Mouse (Mus musculus) neural tube, embryonic 12.5 days (tissue): ENCODE measurements at regions not wholly inside any gene's neighbourhood (a gene's known extent, or its start where the extent isn't known, plus 50 kb on each side); places are given as distances from the start of the nearest gene placed in this dataset.
A peak's percentile ranks its signal among the peaks of the same experiment; 100 is the strongest.

Source experiments
- ATAC-seq: fragments of 200-750 bp; cut with Nextera tagmentation; 2 replicates; pipeline ENCODE4 v1.8.0; 2017; ENCODE audit warnings: low read depth, mild to moderate bottlenecking, moderate TSS enrichment, moderate library complexity; ENCODE audit not compliant: low FRiP score
- H3K27ac ChIP-seq: fragments of 300-500 bp; sonication (generic); 2 replicates; pipeline ENCODE4 v1.5.1; 2016
- H3K27me3 ChIP-seq: fragments of 300-500 bp; sonication (generic); replicated peaks from 2 replicates; pipeline ENCODE4 v1.6.1; 2016; ENCODE audit warnings: mild to moderate bottlenecking
- H3K36me3 ChIP-seq: fragments of 300-500 bp; sonication (generic); 2 replicates; pipeline ENCODE4 v1.6.1; 2016; ENCODE audit warnings: mild to moderate bottlenecking
- H3K4me1 ChIP-seq: fragments of 300-500 bp; sonication (generic); 2 replicates; pipeline ENCODE4 v1.6.1; 2016
- H3K4me2 ChIP-seq: fragments of 300-500 bp; sonication (generic); replicated peaks from 2 replicates; pipeline ENCODE4 v1.6.1; 2016; ENCODE audit warnings: mild to moderate bottlenecking
- H3K4me3 ChIP-seq: fragments of 300-500 bp; sonication (generic); 2 replicates; pipeline ENCODE4 v1.5.1; 2016
- H3K9ac ChIP-seq: fragments of 300-500 bp; sonication (generic); 2 replicates; pipeline ENCODE4 v1.6.1; 2016; ENCODE audit warnings: mild to moderate bottlenecking
- H3K9me3 ChIP-seq: fragments of 300-500 bp; sonication (generic); 2 replicates; pipeline ENCODE4 v1.6.1; 2016; ENCODE audit warnings: mild to moderate bottlenecking
- WGBS: fragments of 180-500 bp; shearing (Covaris S2); methylation state at CpG from one replicate; pipeline ENCODE4 v1.1.7; 2016; 5-methylcytosine and 5-hydroxymethylcytosine counted together

DNA sequence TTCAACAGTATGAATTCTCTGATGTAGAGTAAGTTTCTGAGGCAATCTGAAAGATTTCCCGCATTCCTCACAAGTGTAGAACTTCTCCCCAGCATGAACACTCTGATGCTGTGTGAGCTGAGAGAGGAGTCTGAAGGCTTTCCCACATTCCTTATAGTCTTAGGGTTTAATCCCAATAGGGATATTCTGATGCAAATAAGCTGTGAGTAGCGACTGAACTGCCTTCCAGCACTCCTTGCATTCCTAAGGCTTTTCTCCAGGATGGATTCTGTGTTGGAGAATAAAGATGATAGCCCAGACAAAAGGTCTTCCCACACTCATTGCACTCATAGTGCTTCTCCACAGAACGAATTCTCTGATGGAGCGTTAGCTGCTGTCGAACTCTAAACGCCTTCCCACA, 152.6 kb upstream of the Api5 start:
- H3K4me1 ChIP-seq, result no peaks in the 10 kb centered on the region
- H3K9ac ChIP-seq, result no peak overlapping the region
- H3K4me3 ChIP-seq, result no peak overlapping the region
- no peaks in the 10 kb centered on the region for H3K36me3 ChIP-seq
- no peak for ATAC-seq
- H3K27me3 ChIP-seq, result no peaks in the 10 kb centered on the region
- WGBS, result 77% methylated on average over 6 of the region's 6 CpGs
- no peak overlapping the region for H3K27ac ChIP-seq
- H3K9me3 ChIP-seq, result no peaks in the 10 kb centered on the region
- no peak overlapping the region for H3K4me2 ChIP-seq

DNA sequence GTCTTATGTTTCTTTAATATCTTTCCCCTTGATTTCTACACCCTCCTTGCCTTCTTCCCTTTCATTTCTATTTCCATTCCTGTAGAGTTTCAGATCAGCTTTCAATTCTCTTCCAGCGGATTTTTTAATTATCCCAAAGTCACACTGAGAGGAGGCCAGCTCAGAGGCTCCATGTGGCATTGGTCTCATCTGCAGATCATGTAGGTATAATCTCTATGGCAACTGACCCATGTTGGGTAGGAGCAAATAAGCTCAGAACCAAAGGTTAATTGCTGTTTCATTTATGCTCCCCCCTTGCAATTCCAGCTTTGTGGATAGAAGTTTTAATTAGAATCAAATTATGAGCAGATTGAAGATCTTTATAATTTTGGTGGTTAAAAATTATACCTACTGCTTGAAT, 149.3 kb upstream of the Api5 start:
- 82% methylated on average over 1 of the region's 1 CpGs for WGBS
- no peaks in the 10 kb centered on the region for H3K4me1 ChIP-seq
- no peak for ATAC-seq

DNA sequence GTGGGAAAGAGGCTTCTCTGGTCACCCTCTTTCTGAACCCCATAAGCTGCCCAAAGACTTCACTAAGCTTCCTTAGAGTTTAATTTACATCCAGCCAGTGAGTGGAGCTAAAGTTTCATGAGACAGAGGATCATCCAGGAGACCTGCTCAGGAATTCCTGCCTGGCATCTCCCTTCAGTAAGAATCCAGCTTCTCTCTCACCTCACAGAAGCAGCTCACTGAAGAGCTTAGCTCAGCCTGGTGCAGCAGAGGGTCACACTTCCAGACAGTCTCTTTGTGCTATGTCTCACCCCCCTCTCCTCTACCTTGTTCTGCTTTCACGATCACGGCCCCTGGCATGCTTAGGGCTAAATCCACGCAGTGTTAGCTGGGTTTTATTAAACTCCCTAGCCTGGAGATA, 133.7 kb upstream of the Api5 start:
- no peaks in the 10 kb centered on the region for H3K4me1 ChIP-seq
- H3K9ac ChIP-seq, result no peak overlapping the region
- H3K9me3 ChIP-seq, result no peaks in the 10 kb centered on the region
- H3K36me3 ChIP-seq, result no peaks in the 10 kb centered on the region
- no peak overlapping the region for H3K27ac ChIP-seq
- H3K4me2 ChIP-seq, result no peak overlapping the region
- ATAC-seq, result no peak
- no peaks in the 10 kb centered on the region for H3K27me3 ChIP-seq
- H3K4me3 ChIP-seq, result no peak overlapping the region
- WGBS, result 75% methylated on average over 3 of the region's 3 CpGs

More for the DNA sequence above, 149.3 kb upstream of the Api5 start:
- H3K27ac ChIP-seq, result no peak overlapping the region
- no peak overlapping the region for H3K4me2 ChIP-seq
- no peaks in the 10 kb centered on the region for H3K36me3 ChIP-seq
- no peaks in the 10 kb centered on the region for H3K27me3 ChIP-seq
- no peak overlapping the region for H3K4me3 ChIP-seq
- H3K9me3 ChIP-seq, result no peaks in the 10 kb centered on the region
- H3K9ac ChIP-seq, result no peak overlapping the region

DNA sequence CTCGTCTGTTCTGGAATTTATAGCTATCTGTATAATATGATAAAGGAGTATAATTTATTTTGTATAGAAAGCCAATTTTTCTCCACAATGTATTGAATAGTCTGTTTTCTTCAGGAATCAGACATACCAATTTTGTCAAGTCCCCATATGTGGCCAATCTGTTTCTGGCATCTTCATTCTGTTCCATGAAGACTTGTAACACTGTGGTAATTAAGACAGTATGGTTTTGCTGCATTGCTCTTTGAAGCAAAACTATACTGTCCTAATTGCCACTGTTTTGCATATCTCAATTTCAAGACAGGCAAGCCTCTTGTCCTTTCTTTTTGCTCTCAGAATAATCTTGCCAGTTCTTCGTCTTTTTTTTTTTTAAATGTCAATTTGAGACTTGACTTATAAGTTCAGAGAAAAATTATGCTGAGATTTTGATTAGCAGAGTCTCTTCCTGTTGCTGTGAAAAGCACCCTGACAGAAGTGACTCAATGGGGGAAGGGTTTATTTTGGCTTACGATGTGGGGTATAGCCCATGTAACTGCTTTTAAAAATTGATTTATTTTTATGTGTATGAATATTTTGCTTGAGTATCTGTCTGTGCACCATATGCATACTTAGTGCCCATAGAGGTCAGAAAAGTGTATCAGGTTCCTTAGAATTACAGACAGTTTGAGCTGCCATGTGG, 103.4 kb upstream of the Api5 start:
- Histone ChIP-seq H3K27ac (no peak overlapping the region), H3K4me3 (no peak overlapping the region), H3K4me1 (no peaks in the 10 kb centered on the region), H3K27me3 (no peaks in the 10 kb centered on the region), H3K9ac (no peak overlapping the region), H3K4me2 (no peak overlapping the region), H3K36me3 (no peaks in the 10 kb centered on the region), H3K9me3 (no peaks in the 10 kb centered on the region)
- WGBS, result 89% methylated on average over 3 of the region's 3 CpGs
- no peak for ATAC-seq

DNA sequence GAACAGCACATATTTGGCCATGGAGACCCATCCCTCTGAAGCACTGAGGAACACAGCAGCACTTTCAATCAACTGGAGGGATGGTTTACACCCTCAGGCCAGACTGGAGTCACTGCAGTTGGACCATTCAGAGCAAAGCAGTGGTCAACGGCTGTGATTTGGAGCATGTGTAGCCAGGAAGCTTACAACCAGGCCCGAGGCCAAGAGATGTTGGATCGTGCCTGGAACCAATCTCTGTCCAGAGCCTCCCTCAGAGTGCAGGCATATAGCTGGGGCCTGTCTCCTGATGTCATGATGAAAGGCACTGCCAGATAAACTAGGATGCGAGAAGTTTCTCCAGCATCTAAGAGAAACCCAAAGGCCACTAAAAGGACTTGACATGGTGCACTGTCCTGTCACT, 98.7 kb upstream of the Api5 start:
- no peak overlapping the region for H3K4me3 ChIP-seq
- H3K4me1 ChIP-seq, result no peaks in the 10 kb centered on the region
- no peak overlapping the region for H3K27ac ChIP-seq
- ATAC-seq, result no peak
- 83% methylated on average over 4 of the region's 4 CpGs for WGBS
- H3K9ac ChIP-seq, result no peak overlapping the region
- H3K27me3 ChIP-seq, result no peaks in the 10 kb centered on the region
- H3K4me2 ChIP-seq, result no peak overlapping the region
- no peaks in the 10 kb centered on the region for H3K36me3 ChIP-seq
- H3K9me3 ChIP-seq, result no peaks in the 10 kb centered on the region

DNA sequence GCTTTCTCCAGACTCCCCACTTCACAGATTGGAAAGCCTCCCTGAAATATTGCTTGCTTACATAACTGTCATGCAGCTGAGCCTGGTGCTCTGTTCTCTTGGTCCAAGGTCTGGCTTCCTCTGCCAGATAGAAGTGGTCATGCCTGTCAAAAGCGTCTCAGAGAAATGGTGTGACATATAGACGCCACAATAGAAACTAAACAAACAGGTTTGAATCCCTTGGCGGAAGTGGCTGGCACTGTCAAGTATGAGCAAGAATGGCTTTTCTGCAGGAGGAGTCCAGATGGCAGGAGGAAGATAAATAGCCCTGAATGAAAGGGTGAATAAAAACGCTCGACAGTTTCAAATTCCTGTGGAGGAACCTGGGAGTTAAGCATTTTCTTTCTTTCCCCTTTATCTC, 93.2 kb upstream of the Api5 start:
- Histone ChIP-seq H3K27ac (no peak overlapping the region), H3K4me1 (no peaks in the 10 kb centered on the region), H3K9ac (no peak overlapping the region), H3K4me2 (no peak overlapping the region), H3K4me3 (no peak overlapping the region), H3K27me3 (no peaks in the 10 kb centered on the region), H3K9me3 (no peaks in the 10 kb centered on the region), H3K36me3 (no peaks in the 10 kb centered on the region)
- ATAC-seq, result 0 out of 2 replicates have a peak, but pooled peaks have one; percentile 29
- WGBS, result 23% methylated on average over 5 of the region's 5 CpGs

DNA sequence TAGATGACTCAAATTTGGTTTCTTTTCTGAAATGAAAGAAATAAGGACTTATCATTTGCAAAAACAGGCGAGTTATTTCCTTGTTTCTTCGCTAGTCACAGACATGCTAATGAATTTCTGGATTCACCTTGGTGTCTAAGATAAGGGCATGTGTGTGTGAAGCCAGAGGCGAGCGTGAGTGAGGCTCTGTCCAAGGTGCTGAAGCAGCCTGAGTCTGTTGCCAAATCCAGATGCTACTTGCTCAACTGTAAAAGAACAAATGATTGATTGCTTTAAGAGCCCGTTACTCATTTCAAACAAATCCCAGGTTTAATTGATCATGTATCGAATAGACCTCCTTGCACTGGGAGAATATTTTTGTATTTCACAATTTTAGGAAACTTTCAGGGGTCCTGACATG, 86.6 kb upstream of the Api5 start:
- H3K27ac ChIP-seq, result no peak overlapping the region
- no peaks in the 10 kb centered on the region for H3K36me3 ChIP-seq
- no peaks in the 10 kb centered on the region for H3K27me3 ChIP-seq
- H3K4me3 ChIP-seq, result no peak overlapping the region
- H3K4me2 ChIP-seq, result no peak overlapping the region
- 37% methylated on average over 6 of the region's 6 CpGs for WGBS
- no peak for ATAC-seq
- no peaks in the 10 kb centered on the region for H3K4me1 ChIP-seq
- H3K9ac ChIP-seq, result no peak overlapping the region
- H3K9me3 ChIP-seq, result no peaks in the 10 kb centered on the region

DNA sequence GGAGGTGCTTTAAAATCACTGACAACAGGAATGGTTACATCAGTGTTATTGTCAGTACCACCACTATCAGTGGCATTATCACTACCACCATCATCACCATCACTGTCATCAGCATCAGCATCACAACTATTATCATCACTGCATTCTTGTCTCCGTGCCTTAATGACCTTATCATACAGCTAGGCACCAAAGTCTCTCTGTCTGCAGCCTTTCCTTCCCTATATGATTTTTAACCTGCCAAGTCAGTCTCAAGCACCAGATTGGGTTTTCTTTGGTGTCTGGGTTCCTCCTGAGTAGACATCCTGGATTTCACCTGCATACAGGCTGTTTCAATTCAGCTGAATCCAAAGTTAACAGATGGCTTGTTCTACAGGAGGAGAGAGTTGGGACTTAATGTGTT, 78.9 kb upstream of the Api5 start:
- no peak overlapping the region for H3K4me3 ChIP-seq
- WGBS, result 88% methylated on average over 1 of the region's 1 CpGs
- no peak overlapping the region for H3K9ac ChIP-seq

DNA sequence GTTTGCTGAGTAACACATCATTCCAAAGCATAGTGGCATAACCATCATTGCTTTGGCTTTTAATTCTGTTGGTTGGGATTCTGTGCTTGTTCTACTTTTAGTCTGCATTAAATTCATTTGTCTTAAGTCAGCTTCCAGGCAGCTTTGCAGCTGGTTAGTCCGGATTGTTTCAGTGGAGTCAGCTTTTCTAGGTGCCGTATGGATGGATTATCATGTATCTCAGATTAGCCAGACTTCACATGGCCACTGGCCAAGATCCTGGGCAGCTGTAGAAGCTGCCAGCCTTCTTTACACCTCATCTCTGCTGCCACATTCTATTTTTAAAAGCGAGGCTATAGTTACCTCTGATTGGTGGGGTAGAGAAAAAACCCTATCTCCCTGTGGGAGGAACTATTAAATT, 74.1 kb upstream of the Api5 start:
- H3K4me1 ChIP-seq, result no peaks in the 10 kb centered on the region

More for the DNA sequence above, 78.9 kb upstream of the Api5 start:
- Histone ChIP-seq H3K9me3 (no peaks in the 10 kb centered on the region), H3K4me1 (no peaks in the 10 kb centered on the region), H3K27me3 (no peaks in the 10 kb centered on the region), H3K4me2 (no peak overlapping the region), H3K36me3 (no peaks in the 10 kb centered on the region), H3K27ac (no peak overlapping the region)
- ATAC-seq, result no peak

DNA sequence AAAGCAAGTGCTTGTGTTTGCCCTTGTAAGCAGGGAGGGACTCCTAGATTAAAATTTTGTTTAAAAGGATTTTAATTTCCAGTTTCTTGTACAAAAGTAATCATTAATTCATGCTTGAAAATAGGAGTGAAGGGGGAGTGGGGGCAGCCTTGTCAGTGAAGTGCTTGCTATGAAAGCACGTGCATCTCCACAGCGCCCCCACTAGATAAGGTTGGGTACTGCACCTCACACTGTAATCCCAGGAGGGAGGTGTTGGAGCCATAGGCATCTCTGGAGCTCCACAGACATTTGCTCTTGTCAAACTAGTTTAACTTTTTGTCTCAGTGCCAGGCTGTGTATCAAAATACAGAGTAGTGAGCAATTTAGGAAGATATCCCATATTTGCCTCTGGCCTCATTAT, 62.7 kb upstream of the Api5 start:
- H3K9ac ChIP-seq, result no peak overlapping the region
- no peak overlapping the region for H3K4me3 ChIP-seq
- H3K36me3 ChIP-seq, result no peaks in the 10 kb centered on the region
- no peak for ATAC-seq
- no peaks in the 10 kb centered on the region for H3K4me1 ChIP-seq
- H3K27me3 ChIP-seq, result no peaks in the 10 kb centered on the region
- no peaks in the 10 kb centered on the region for H3K9me3 ChIP-seq
- no peak overlapping the region for H3K4me2 ChIP-seq
- WGBS, result 54% methylated on average over 2 of the region's 2 CpGs
- no peak overlapping the region for H3K27ac ChIP-seq

More for the DNA sequence above, 74.1 kb upstream of the Api5 start:
- H3K9ac ChIP-seq, result no peak overlapping the region
- 75% methylated on average over 3 of the region's 3 CpGs for whole genome bisulfite sequencing
- H3K27ac ChIP-seq, result no peak overlapping the region
- no peaks in the 10 kb centered on the region for H3K36me3 ChIP-seq
- H3K9me3 ChIP-seq, result no peaks in the 10 kb centered on the region
- no peak overlapping the region for H3K4me2 ChIP-seq
- H3K27me3 ChIP-seq, result no peaks in the 10 kb centered on the region
- ATAC-seq, result no peak
- no peak overlapping the region for H3K4me3 ChIP-seq

DNA sequence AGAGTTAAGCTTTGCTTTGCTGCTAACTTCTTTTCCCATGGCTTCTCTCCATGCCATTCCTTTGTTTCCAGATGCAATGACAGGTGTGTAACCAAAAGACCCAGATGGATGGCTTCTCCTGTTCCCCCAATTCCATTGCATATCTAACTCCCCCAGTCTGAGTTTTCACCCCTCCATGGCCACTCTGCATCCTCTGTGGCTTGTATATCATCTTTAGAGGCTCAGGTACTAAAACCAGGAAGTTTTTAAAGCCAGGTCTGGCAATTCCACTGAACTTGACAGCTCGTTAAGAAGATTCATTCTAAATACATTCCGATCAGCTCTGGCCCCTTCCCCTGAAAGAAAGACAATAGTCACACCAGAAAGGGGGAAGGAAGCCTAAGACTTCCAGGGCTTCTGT, 60.6 kb upstream of the Api5 start:
- H3K36me3 ChIP-seq, result no peaks in the 10 kb centered on the region
- ATAC-seq, result no peak
- no peak overlapping the region for H3K27ac ChIP-seq
- H3K9me3 ChIP-seq, result no peaks in the 10 kb centered on the region
- H3K9ac ChIP-seq, result no peak overlapping the region
- no peaks in the 10 kb centered on the region for H3K4me1 ChIP-seq
- no peak overlapping the region for H3K4me3 ChIP-seq
- 68% methylated on average over 2 of the region's 2 CpGs for WGBS
- H3K27me3 ChIP-seq, result no peaks in the 10 kb centered on the region
- H3K4me2 ChIP-seq, result no peak overlapping the region
